Mouse (Mus musculus): ENCODE results near the gene 4930435E12Rik.

GRCm38 (mm10) chr16:38781946-38782345 lies 46.6 kb downstream of the 4930435E12Rik start:
- TF ChIP-seq CTCF (IDR thresholded peaks at IDR 0.05; ENCODE audit: low read depth, low read length) (no peak), POLR2A (IDR thresholded peaks at IDR 0.05; ENCODE audit: insufficient read depth, low read length) (no peak)
